Mouse (Mus musculus): Measurements from ENCODE around the gene Nipsnap1.

The Nipsnap1 gene

GRCm38 (mm10) chr11:4865645-4866251, 8.0 kb upstream of the Nipsnap1 start:
- no peak for DNase-seq (ENCODE audit: extremely low spot score, low read depth, low spot score)

DNA sequence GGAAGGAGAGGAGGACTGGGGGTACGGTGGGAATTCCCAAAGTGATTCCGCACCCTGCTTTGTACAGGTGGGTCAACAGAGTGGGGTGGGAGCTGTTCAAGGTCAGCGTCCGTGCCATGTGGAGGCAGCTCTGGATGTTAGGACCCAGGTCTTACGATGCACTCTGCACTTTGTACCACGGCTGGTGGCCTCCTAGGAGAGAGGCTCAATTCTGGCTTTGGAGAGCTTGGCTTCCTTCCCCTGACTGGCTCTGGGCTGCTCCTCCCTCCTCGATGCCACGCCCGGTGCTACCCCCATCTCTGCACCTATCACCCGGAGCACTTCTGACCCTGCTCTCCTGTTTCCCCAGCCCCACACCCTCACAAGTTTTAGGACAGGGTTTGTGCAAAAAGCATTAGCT, 800 bp downstream of the Nipsnap1 start:
- DNase-seq (ENCODE audit: extremely low spot score, low read depth, low spot score) = no peak

DNA sequence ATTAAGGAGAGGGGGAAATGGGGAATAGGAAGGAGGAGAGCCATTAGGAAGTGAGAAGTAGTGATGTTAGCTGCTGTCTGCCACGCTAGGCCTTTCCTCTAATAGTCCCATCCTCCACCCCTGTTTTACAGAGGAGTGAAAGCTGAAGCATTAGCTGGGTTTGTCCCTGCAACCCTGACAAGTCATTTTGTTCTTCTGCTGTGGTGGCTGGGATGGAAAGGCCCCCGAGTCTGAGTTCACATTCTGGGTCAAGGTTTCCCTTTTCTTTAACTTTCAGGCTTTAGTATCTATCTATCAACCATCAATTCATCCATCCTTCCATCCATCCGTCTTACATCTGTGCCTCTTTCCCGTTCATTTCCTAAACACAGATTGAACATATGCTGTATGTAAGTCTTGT, 7.3 kb downstream of the Nipsnap1 start:
- DNase-seq (ENCODE audit: extremely low spot score, low read depth, low spot score) = no peak

GRCm38 (mm10) chr11:4882892-4883627, 9.3 kb downstream of the Nipsnap1 start:
- no peak for DNase-seq (ENCODE audit: extremely low spot score, low read depth, low spot score)

GRCm38 (mm10) chr11:4885385-4885903, 11.7 kb downstream of the Nipsnap1 start:
- DNase-seq (ENCODE audit: extremely low spot score, low read depth, low spot score) = no peak

GRCm38 (mm10) chr11:4886987-4887386, 13.2 kb downstream of the Nipsnap1 start:
- DNase-seq (ENCODE audit: extremely low spot score, low read depth, low spot score) = no peak

DNA sequence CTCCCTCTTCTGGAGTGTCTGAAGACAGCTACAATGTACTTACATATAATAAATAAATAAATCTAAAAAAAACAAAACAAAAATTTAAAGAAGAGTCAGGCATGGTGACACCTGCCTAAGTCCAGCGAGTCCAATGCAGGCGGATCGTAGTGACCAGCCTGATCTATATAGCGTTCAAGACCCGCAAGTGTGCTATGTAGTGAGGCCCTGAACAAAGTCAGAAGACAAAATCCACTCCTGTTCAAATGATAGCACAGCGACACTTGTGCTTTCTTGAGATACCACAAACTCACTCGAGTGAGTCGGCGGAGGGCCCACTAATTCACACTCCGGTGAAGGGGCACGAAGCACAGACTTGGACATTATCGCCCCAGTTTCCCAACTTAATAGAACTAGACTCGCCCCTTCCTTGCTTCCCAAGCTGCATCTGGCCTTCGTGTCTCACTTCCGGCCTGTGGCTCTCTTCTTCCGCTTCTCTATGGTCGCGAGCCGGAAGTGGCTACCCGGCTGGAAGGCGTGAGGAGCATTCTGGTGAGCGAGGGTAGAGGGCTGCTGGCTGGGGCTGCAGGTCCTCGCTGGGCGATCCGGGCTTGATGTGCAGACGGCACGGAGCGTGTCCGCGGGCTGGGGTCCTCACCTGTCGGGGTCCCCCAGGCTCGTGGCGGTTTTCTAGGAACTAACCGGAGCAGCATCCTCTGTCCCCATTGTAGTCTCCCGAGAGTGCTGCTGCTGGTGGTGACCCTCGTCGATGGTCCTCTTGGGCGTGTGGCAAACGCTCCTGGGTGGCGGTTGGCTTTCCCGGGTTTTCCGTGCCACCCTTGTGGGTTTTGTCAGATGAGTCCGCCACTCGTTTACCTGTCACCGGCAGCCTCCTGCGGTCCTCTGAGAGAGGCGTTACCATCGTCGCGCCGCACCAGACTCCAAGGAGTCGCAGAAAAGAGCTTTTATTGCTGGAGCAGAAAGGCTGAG, 21.4 kb downstream of the Nipsnap1 start, which contains the start of gene Thoc5:
Thoc5 (plus strand) TSS at position 473 of the 969 bp plus-strand sequence.
- DNase-seq (ENCODE audit: extremely low spot score, low read depth, low spot score) = peak; percentile 73

- no peak for DNase-seq (ENCODE audit: extremely low spot score, low read depth, low spot score)
Observed at GRCm38 (mm10) chr11:4900437-4900836, 26.7 kb downstream of the Nipsnap1 start.

GRCm38 (mm10) chr11:4901956-4902355, 28.2 kb downstream of the Nipsnap1 start:
- no peak for DNase-seq (ENCODE audit: extremely low spot score, low read depth, low spot score)

GRCm38 (mm10) chr11:4906231-4906630, 32.5 kb downstream of the Nipsnap1 start:
- no peak for DNase-seq (ENCODE audit: extremely low spot score, low read depth, low spot score)

- DNase-seq (ENCODE audit: extremely low spot score, low read depth, low spot score) = peak; percentile 30
Observed at GRCm38 (mm10) chr11:4916068-4916467, 42.3 kb downstream of the Nipsnap1 start.

DNA sequence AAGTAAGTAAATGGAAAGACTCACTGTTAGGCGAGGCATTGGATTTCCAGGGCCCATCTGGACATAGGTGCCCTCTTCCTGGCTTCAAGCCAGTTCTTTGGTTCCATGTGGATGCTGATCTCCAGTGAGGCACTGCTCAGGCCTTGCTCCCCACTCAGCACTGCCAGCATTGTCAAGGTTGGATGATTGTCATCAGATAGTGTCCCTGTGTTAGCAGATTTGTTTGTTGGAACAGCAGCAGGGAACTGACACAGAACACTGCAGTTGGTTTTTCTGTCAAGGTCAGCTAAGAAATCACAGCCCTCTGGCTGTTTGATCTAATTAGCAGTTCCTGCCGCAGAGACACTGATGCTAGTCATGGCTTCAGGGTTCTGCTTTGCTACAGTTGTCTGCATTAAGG, 47.5 kb downstream of the Nipsnap1 start:
- DNase-seq (ENCODE audit: extremely low spot score, low read depth, low spot score) = no peak

DNA sequence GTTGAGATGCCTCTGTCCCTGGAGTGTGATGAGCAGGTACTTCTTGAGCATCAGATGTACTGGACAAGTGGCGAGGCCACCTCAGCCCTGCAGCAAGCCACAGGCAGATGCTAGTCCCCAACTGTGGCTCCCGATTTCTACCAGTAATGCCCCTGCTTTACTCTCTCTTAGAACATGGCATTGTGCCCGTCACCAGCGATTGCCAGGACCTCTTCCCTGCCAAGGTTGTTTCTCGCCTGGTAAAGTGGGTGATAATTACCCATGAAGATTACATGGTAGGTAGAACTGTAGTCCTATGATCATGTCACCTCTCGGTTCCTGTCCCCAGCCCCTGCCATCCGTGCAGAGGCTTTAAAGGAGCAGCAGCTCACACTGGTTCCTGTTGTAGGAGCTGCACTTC, 48.0 kb downstream of the Nipsnap1 start:
- DNase-seq (ENCODE audit: extremely low spot score, low read depth, low spot score) = no peak

DNA sequence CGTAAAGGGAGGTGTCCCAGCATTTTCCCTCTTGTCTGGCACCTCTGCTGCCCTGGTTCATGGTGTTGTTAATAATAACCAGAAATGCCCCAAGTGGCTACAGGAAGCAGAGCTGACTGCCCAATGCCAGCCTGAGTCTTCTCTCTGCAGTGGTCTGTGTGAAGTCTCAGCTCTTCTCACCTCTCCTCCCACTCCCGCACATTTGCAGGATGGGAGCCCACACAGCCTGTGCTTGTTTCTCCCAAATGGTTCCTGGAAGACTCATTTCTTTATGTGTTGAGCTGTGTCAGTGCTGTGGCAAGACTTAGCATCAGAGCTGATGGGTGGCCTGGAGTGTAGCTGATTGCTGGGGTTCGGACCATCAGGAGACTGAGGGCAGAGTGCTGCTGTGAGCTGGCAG, 53.5 kb downstream of the Nipsnap1 start:
- DNase-seq (ENCODE audit: extremely low spot score, low read depth, low spot score) = no peak

GRCm38 (mm10) chr11:4931009-4931601, 57.4 kb downstream of the Nipsnap1 start:
- no peak for DNase-seq (ENCODE audit: extremely low spot score, low read depth, low spot score)

DNA sequence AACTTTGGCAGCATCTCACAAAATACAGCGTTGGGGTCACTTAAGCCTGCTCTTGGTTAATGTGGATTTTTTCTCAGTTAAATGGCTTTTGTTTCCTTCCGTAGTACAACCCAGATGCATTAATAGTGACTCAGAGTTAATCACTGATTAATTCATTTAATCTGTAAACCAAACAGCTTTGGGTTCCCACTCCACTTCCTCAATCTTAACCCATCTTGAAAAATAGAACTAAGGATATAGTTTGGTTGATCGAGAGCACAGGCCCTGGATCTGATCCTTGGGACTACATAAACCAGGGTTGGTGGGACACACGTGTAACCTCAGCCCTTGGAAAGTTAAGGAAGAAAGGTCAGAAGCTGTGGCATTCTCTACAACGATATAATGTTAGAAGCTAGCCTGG, 62.5 kb downstream of the Nipsnap1 start:
- DNase-seq (ENCODE audit: extremely low spot score, low read depth, low spot score) = no peak

Measured in hindlimb bud, embryonic 11.5 days (tissue).